Mouse (Mus musculus) kidney, postnatal 14 days (tissue): ENCODE measurements around the gene Tgfbr3.

Experiments used
- DNase-seq: peaks from one replicate; pipeline ENCODE4 v3.0.0; 2022; ENCODE audit warnings: mixed read lengths

Tgfbr3 gene

DNA sequence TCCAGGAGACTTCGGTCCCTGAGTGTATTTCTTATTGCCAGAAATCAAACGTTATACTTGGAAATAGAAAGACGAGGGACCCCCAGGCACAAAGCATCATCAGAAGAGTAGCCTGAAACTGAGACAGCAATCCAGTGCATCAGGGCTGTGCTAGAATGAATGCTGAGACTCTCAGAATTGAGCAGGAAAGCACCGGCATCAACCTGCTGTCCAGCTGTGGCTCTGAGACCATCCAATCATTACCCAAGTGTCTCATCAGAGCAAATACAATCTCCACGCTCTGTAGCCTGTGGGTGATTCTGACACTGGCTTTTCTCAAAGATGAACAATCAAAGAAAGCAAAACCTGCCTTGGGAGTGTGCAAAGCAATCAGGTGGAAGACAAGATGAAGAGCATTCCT, 221.3 kb downstream of the Tgfbr3 start:
- DNase-seq = no peak

DNA sequence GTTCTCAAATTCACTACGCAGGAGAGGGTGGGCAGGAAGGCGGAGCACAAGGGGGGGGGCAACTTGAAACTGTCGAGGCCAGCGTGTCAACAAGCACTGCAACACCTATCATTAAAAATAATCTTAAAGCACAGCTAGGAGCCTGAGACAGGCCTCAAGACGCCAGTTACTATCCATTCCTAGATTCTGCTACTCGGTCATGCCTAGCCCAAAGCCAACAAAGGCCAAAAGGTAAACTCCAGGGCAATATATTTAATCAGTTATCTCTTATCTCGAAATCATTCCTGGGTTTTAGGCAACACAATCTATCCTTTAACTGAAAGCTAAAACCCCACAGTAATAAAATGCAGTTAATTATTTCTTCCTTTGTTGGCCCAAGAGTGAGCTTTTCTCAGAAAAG, 221.9 kb downstream of the Tgfbr3 start:
- no peak for DNase-seq

DNA sequence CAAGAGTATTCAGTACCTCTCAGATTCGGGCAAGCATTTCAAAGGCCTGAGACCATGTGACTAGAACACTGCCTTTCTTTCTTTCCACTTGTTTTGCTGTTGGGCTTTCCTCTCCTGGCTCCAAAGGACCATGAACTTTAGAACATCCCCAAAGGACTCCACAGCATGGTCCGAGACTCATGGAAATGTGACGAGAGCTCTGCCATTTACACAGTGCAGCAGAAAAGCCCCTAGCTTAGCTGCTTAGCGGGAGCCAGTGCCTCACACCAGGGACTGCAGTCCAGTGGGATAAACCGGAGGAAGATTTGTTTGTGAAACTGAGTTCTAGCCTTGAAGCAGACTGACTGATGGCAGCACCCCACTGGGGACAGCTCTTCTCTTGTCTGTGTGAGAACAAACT, 224.5 kb downstream of the Tgfbr3 start:
- no peak for DNase-seq

DNA sequence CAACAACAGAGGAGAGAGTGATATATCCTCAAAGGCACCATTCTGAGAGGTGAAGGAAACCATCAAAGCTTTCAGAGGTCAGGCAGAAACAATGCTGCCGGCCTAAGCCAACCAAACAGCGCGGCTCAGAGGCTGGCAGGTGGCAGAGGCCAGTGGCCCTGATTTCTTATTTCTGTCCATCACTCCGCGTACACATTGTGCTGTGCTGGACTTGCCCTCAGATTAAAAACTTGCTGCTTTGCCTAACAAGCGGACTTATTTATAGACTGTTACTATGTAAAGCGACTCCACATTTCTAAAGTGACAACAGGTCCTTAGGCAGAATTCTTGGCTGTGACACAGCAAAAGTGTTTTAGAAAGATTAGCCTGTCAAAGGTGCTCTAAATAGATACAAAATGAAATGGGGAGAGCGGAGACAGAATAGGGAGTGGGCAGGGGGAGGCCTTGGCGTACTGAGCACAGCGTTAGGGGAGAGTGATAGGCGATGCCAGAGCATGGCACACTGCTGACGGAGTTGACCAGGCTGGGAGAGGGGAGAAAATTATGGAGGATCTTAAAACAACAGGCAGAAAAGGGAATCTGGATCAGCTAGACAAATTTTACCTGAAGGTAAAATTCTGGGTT, 227.1 kb downstream of the Tgfbr3 start:
- no peak for DNase-seq

DNA sequence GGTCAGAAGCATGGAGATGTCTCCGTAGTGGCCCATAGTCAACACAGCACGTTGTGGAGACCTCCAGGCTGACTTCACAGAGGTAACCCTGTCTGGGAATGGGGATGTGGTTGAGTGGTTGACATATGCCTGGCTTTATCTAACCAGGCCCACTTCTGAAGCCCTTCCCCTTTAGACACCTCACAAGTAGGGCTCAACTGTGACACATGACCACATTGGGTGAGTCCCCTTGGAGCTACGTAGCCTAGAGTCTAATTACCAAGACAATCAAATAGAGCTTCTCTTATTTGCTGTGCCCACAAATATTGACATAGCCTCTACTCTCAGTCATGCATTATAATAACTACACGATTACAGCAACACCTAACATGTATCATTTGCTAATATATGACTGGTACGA, 229.9 kb downstream of the Tgfbr3 start:
- no peak for DNase-seq

DNA sequence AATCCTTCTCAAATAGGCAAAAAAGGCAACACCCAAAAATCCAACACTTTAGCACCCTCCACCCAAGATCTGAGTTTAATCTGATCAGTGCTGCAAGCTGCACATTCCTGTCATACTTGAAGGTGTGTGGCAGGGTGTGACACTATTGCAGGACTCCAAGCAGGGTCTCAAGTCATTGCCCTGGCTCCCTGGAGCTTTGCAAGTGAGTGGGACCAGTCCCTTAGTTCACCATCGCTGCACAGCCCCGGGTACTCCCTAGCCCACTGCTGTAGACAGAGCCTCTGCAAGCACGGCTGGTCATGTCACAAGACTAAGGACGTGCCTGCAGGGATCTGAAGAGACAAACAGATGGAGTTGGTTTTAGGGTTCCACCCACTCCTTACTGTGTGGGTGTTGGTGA, 230.8 kb downstream of the Tgfbr3 start:
- DNase-seq = no peak
